Mouse (Mus musculus) urinary bladder, postnatal 0 days (tissue): Measurements from ENCODE around the gene Pdlim3. TPM values are rescaled to one million over a fixed set of nuclear protein-coding genes. Genes with fewer than 3 reads are reported as not detected.

Source experiments
- polyA plus RNA-seq: library from polyadenylated mRNA; unstranded; fragments of >200 nt; fragmentation: Nextera tagmentation; extraction: Ambion mirVana; gene quantifications from 2 replicates; pipeline ENCODE4 v1.2.1, GENCODE M21; 2015

Pdlim3 gene
- polyA plus RNA-seq: 1,183 and 1,210 TPM in 2 replicates

DNA sequence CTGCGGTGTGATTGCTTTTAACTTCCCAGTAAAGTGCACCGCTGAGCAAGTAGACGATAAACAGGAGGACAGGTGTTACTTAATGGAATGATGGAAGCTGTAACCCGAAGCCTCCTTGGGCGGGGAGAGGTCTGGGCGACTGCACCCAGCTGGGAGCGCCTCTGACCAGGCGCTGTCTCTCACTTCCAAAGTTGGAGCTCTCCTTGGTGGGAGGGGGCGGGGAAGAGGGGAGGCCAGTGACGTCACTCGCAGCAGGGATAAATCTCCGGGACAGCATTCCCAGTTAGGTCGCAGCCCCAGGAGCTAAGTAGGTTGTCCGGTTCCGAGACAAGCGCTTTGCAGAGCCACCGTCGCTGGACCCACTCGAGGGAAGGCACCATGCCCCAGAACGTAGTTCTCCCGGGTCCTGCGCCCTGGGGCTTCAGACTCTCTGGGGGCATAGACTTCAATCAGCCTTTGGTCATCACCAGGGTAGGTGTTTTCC lies at the start of gene Pdlim3:
Pdlim3 (plus strand) TSS at position 260 of the 484 bp plus-strand sequence.

DNA sequence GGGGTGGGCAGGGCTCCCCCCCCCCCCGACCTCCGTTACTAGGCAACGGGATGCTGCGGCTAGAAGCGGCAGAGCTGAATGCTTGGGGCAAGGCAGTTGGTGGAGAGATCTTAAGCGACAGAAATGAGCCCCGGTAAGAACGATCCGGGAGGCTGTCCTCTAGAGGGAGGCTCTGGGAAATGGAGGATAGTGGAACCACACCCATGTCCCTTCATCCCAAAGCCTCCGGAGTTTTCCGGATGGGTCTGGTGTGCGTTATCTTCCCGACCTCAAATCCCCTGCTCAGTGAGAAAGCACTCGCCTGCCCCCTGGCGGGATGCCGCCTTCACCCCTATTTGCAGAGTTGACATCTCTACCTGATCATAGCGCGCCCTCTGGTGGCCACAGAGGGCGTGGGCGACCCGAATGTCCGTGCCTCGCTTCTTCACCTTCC lies 49.3 kb downstream of the Pdlim3 start, which contains the start of gene Ccdc110:
Ccdc110 (plus strand) TSS at position 38 of the 433 bp plus-strand sequence.

Other genes with a start within 250 kb of the Pdlim3 start
- not detected in 2 replicates for gene Ccdc110, start 49.2 kb downstream of the Pdlim3 start, polyA plus RNA-seq
- 1.3 and 1.4 TPM in 2 replicates for gene 1700029J07Rik, start 89.8 kb downstream of the Pdlim3 start, polyA plus RNA-seq
- 69.6 and 72.7 TPM in 2 replicates for gene Ufsp2, start 90.1 kb downstream of the Pdlim3 start, polyA plus RNA-seq
- 0.31 and 0.35 TPM in 2 replicates for gene Lrp2bp, start 113.8 kb downstream of the Pdlim3 start, polyA plus RNA-seq
- gene Ankrd37, start 120.2 kb downstream of the Pdlim3 start, polyA plus RNA-seq: 13.5 and 15.7 TPM in 2 replicates